Mouse (Mus musculus) lung, embryonic 15.5 days (tissue): ENCODE measurements at regions not wholly inside any gene's neighbourhood (a gene's known extent, or its start where the extent isn't known, plus 50 kb on each side); places are given as distances from the start of the nearest gene placed in this dataset.

Experiments used
- ATAC-seq: fragments of 200-750 bp; cut with Nextera tagmentation; 2 replicates; pipeline ENCODE4 v1.8.0; 2017; ENCODE audit warnings: moderate number of reproducible peaks, borderline replicate concordance; ENCODE audit not compliant: low FRiP score, low TSS enrichment; ENCODE audit errors: extremely low read depth
- H3K27ac ChIP-seq: fragments of 300-500 bp; sonication (generic); 2 replicates; pipeline ENCODE4 v1.5.1; 2015; ENCODE audit warnings: moderate library complexity, mild to moderate bottlenecking, inconsistent platforms
- H3K27me3 ChIP-seq: fragments of 300-500 bp; sonication (generic); 2 replicates; pipeline ENCODE4 v1.6.1; 2015; ENCODE audit warnings: inconsistent platforms
- H3K36me3 ChIP-seq: fragments of 300-500 bp; sonication (generic); 2 replicates; pipeline ENCODE4 v1.6.1; 2015; ENCODE audit warnings: inconsistent platforms
- H3K4me1 ChIP-seq: fragments of 300-500 bp; sonication (generic); 2 replicates; pipeline ENCODE4 v1.6.1; 2015; ENCODE audit warnings: inconsistent platforms
- H3K4me2 ChIP-seq: fragments of 300-500 bp; sonication (generic); 2 replicates; pipeline ENCODE4 v1.6.1; 2015; ENCODE audit warnings: inconsistent platforms, mild to moderate bottlenecking, moderate library complexity
- H3K4me3 ChIP-seq: fragments of 300-500 bp; sonication (generic); 2 replicates; pipeline ENCODE4 v1.5.1; 2015; ENCODE audit warnings: mild to moderate bottlenecking, inconsistent platforms
- H3K9ac ChIP-seq: fragments of 300-500 bp; sonication (generic); 2 replicates; pipeline ENCODE4 v1.6.1; 2015; ENCODE audit warnings: inconsistent platforms
- H3K9me3 ChIP-seq: fragments of 300-500 bp; sonication (generic); 2 replicates; pipeline ENCODE4 v1.6.1; 2016; ENCODE audit warnings: inconsistent platforms
- WGBS: fragments of 180-500 bp; shearing (Covaris S2); methylation state at CpG from one replicate; pipeline ENCODE4 v1.1.7; 2015; 5-methylcytosine and 5-hydroxymethylcytosine counted together

- no peak overlapping the region for H3K4me3 ChIP-seq
- ATAC-seq, result no peak
Measured at GRCm38 (mm10) chr16:31584216-31584823, 78.9 kb upstream of the Dlg1 start.

GRCm38 (mm10) chr16:31587036-31587435 is 76.2 kb upstream of the Dlg1 start:
- 35% methylated on average over 1 of the region's 1 CpGs for WGBS
- Histone ChIP-seq H3K9ac (no peak overlapping the region), H3K36me3 (no peaks in the 10 kb centered on the region), H3K27me3 (no peaks in the 10 kb centered on the region), H3K9me3 (no peaks in the 10 kb centered on the region), H3K4me2 (no peak overlapping the region), H3K27ac (no peak overlapping the region), H3K4me1 (peaks cover 27% of the 10 kb centered on the region), H3K4me3 (no peak overlapping the region)
- no peak for ATAC-seq

More at GRCm38 (mm10) chr16:31584216-31584823, 78.9 kb upstream of the Dlg1 start:
- H3K27ac ChIP-seq, result peak overlapping the region; percentile 38; the same call in 1 of the 2 replicates
- peaks cover 12% of the 10 kb centered on the region for H3K4me1 ChIP-seq
- no peaks in the 10 kb centered on the region for H3K36me3 ChIP-seq
- WGBS, result 43% methylated on average over 4 of the region's 4 CpGs
- H3K27me3 ChIP-seq, result no peaks in the 10 kb centered on the region
- H3K9ac ChIP-seq, result no peak overlapping the region
- H3K9me3 ChIP-seq, result no peaks in the 10 kb centered on the region
- H3K4me2 ChIP-seq, result no peak overlapping the region

- Histone ChIP-seq H3K4me1 (peaks cover 36% of the 10 kb centered on the region), H3K9ac (no peak overlapping the region), H3K27me3 (no peaks in the 10 kb centered on the region), H3K4me3 (no peak overlapping the region), H3K36me3 (no peaks in the 10 kb centered on the region), H3K4me2 (no peak overlapping the region), H3K27ac (peak overlapping the region; percentile 54), H3K9me3 (no peaks in the 10 kb centered on the region)
- WGBS, result 44% methylated on average over 6 of the region's 6 CpGs
- no peak for ATAC-seq
Measured at GRCm38 (mm10) chr16:31589576-31589975, 73.7 kb upstream of the Dlg1 start.

- H3K36me3 ChIP-seq, result no peaks in the 10 kb centered on the region
- H3K4me2 ChIP-seq, result peak overlapping the region; percentile 46
- H3K9ac ChIP-seq, result no peak overlapping the region
- no peak overlapping the region for H3K4me3 ChIP-seq
- peaks cover 35% of the 10 kb centered on the region for H3K4me1 ChIP-seq
- ATAC-seq, result no peak; the same call in 1 of the 2 replicates
- no peaks in the 10 kb centered on the region for H3K27me3 ChIP-seq
- peak overlapping the region; percentile 94 for H3K27ac ChIP-seq
- 58% methylated on average over 3 of the region's 3 CpGs for WGBS
- no peaks in the 10 kb centered on the region for H3K9me3 ChIP-seq
Measured at GRCm38 (mm10) chr16:31591565-31591964, 71.7 kb upstream of the Dlg1 start.

GRCm38 (mm10) chr16:31592014-31592871 is 71.0 kb upstream of the Dlg1 start:
- H3K9ac ChIP-seq, result no peak overlapping the region
- 2% methylated on average over 7 of the region's 7 CpGs for WGBS

GRCm38 (mm10) chr16:31592973-31593683 is 70.1 kb upstream of the Dlg1 start:
- Histone ChIP-seq H3K4me3 (no peak overlapping the region), H3K4me2 (no peak overlapping the region), H3K9me3 (no peaks in the 10 kb centered on the region), H3K9ac (no peak overlapping the region), H3K4me1 (peaks cover 41% of the 10 kb centered on the region), H3K27me3 (no peaks in the 10 kb centered on the region), H3K27ac (peak overlapping the region; percentile 94), H3K36me3 (no peaks in the 10 kb centered on the region)
- 39% methylated on average over 9 of the region's 9 CpGs for WGBS
- ATAC-seq, result no peak

More at GRCm38 (mm10) chr16:31592014-31592871, 71.0 kb upstream of the Dlg1 start:
- peak overlapping the region; percentile 46 for H3K4me2 ChIP-seq
- H3K9me3 ChIP-seq, result no peaks in the 10 kb centered on the region
- H3K4me1 ChIP-seq, result peaks cover 37% of the 10 kb centered on the region
- no peaks in the 10 kb centered on the region for H3K27me3 ChIP-seq
- H3K27ac ChIP-seq, result peak overlapping the region; percentile 94
- ATAC-seq, result peak; percentile 98
- 0 out of 2 replicates have a peak overlapping the region, but pooled peaks have one; percentile 1 for H3K4me3 ChIP-seq
- no peaks in the 10 kb centered on the region for H3K36me3 ChIP-seq

GRCm38 (mm10) chr16:31597965-31598364 is 65.3 kb upstream of the Dlg1 start:
- Histone ChIP-seq H3K9me3 (no peaks in the 10 kb centered on the region), H3K9ac (no peak overlapping the region), H3K4me3 (no peak overlapping the region), H3K4me2 (no peak overlapping the region), H3K36me3 (no peaks in the 10 kb centered on the region), H3K27me3 (no peaks in the 10 kb centered on the region), H3K27ac (no peak overlapping the region), H3K4me1 (peaks cover 19% of the 10 kb centered on the region)
- 88% methylated on average over 5 of the region's 5 CpGs for WGBS
- no peak for ATAC-seq

- Histone ChIP-seq H3K36me3 (no peaks in the 10 kb centered on the region), H3K27me3 (no peaks in the 10 kb centered on the region), H3K9me3 (no peaks in the 10 kb centered on the region), H3K4me3 (no peak overlapping the region), H3K4me2 (no peak overlapping the region), H3K9ac (no peak overlapping the region), H3K4me1 (peaks cover 18% of the 10 kb centered on the region), H3K27ac (no peak overlapping the region)
- WGBS, result 79% methylated on average over 9 of the region's 9 CpGs
- peak; percentile 27; the same call in 1 of the 2 replicates for ATAC-seq
Measured at GRCm38 (mm10) chr16:31598409-31598988, 64.7 kb upstream of the Dlg1 start.

GRCm38 (mm10) chr16:31598989-31599421 is 64.2 kb upstream of the Dlg1 start:
- Histone ChIP-seq H3K4me2 (no peak overlapping the region), H3K27me3 (no peaks in the 10 kb centered on the region), H3K9ac (no peak overlapping the region), H3K27ac (no peak overlapping the region), H3K9me3 (no peaks in the 10 kb centered on the region), H3K4me1 (peaks cover 13% of the 10 kb centered on the region), H3K36me3 (no peaks in the 10 kb centered on the region), H3K4me3 (no peak overlapping the region)
- WGBS, result 81% methylated on average over 6 of the region's 6 CpGs
- no peak for ATAC-seq

- 91% methylated on average over 3 of the region's 3 CpGs for WGBS
- Histone ChIP-seq H3K4me3 (no peak overlapping the region), H3K36me3 (no peaks in the 10 kb centered on the region), H3K27ac (no peak overlapping the region), H3K9ac (no peak overlapping the region), H3K9me3 (no peaks in the 10 kb centered on the region), H3K4me1 (peaks cover 11% of the 10 kb centered on the region), H3K4me2 (no peak overlapping the region), H3K27me3 (no peaks in the 10 kb centered on the region)
- no peak for ATAC-seq
Measured at GRCm38 (mm10) chr16:31601278-31601677, 62.0 kb upstream of the Dlg1 start.

GRCm38 (mm10) chr16:31603185-31603584 is 60.1 kb upstream of the Dlg1 start:
- no peak overlapping the region for H3K4me3 ChIP-seq
- no peak overlapping the region for H3K27ac ChIP-seq
- WGBS, result 60% methylated on average over 11 of the region's 11 CpGs
- ATAC-seq, result no peak
- H3K27me3 ChIP-seq, result no peaks in the 10 kb centered on the region
- H3K4me1 ChIP-seq, result peaks cover 5% of the 10 kb centered on the region; the same call in 1 of the 2 replicates
- H3K9ac ChIP-seq, result no peak overlapping the region
- H3K36me3 ChIP-seq, result no peaks in the 10 kb centered on the region
- no peak overlapping the region for H3K4me2 ChIP-seq
- no peaks in the 10 kb centered on the region for H3K9me3 ChIP-seq
